Mouse (Mus musculus) forebrain, postnatal 0 days (tissue): ENCODE measurements at regions not wholly inside any gene's neighbourhood (a gene's known extent, or its start where the extent isn't known, plus 50 kb on each side); places are given as distances from the start of the nearest gene placed in this dataset.

Source experiments
- ATAC-seq: fragments of 200-750 bp; cut with Nextera tagmentation; 2 replicates; pipeline ENCODE4 v1.8.0; 2017; ENCODE audit warnings: mild to moderate bottlenecking, moderate library complexity
- DNase-seq: peaks from one replicate; pipeline ENCODE4 v3.0.0-alpha.2; 2015
- H3K27ac ChIP-seq: fragments of 300-500 bp; sonication (generic); 2 replicates; pipeline ENCODE4 v1.5.1; 2014; ENCODE audit warnings: low read depth, mild to moderate bottlenecking, antibody characterized with exemption, low read length, moderate library complexity, mixed read lengths
- H3K27me3 ChIP-seq: fragments of 300-500 bp; sonication (generic); 2 replicates; pipeline ENCODE4 v1.6.1; 2014; ENCODE audit warnings: mild to moderate bottlenecking, low read length, mixed read lengths; ENCODE audit not compliant: insufficient read depth
- H3K36me3 ChIP-seq: fragments of 300-500 bp; sonication (generic); 2 replicates; pipeline ENCODE4 v1.6.1; 2014; ENCODE audit warnings: mild to moderate bottlenecking, moderate library complexity; ENCODE audit not compliant: insufficient read depth
- H3K4me1 ChIP-seq: fragments of 300-500 bp; sonication (generic); 2 replicates; pipeline ENCODE4 v1.6.1; 2014; ENCODE audit warnings: antibody characterized with exemption; ENCODE audit not compliant: insufficient read depth
- H3K4me2 ChIP-seq: fragments of 300-500 bp; sonication (generic); 2 replicates; pipeline ENCODE4 v1.6.1; 2014; ENCODE audit warnings: low read depth, mild to moderate bottlenecking, moderate library complexity
- H3K4me3 ChIP-seq: fragments of 300-500 bp; sonication (generic); 2 replicates; pipeline ENCODE4 v1.5.1; 2014; ENCODE audit warnings: low read depth, low read length, mixed read lengths
- H3K9ac ChIP-seq: fragments of 300-500 bp; sonication (generic); 2 replicates; pipeline ENCODE4 v1.6.1; 2014; ENCODE audit warnings: mild to moderate bottlenecking
- H3K9me3 ChIP-seq: fragments of 300-500 bp; sonication (generic); 2 replicates; pipeline ENCODE4 v1.6.1; 2016; ENCODE audit warnings: low read length
- CTCF ChIP-seq: sonication (generic); IDR thresholded peaks from 2 replicates; pipeline ENCODE4 v1.5.1; 2016; ENCODE audit warnings: antibody characterized with exemption, control low read depth, low read depth
- WGBS: fragments of 180-500 bp; shearing (Covaris S2); extraction: QIAGEN DNeasy Blood & Tissue Kit; methylation state at CpG from one replicate; pipeline ENCODE4 v1.1.7; 2014; 5-methylcytosine and 5-hydroxymethylcytosine counted together

DNA sequence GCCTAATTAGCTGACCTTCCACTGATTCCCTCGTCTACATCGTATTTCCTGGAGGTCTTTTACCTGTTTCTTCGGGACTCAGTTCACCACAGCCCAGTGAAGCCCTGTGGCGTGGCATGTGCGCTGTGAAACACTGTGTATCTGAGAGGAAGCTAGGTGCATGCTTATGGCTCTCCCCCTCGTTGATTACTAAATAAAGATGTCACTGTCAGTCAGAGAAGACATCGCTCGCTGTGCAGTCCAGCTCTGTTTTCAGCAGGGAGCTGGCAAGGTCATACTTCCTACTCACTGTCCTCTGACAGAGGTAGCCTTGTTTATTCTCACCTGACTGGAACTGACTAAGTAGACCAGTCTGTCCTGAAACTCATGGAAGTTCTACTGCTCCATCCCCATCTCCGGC lies 68.7 kb upstream of the Adrb1 start:
- Histone ChIP-seq H3K27me3 (no peaks in the 10 kb centered on the region), H3K4me2 (no peak overlapping the region), H3K9me3 (no peaks in the 10 kb centered on the region), H3K27ac (no peak overlapping the region), H3K4me1 (no peaks in the 10 kb centered on the region; the same call in 1 of the 2 replicates), H3K9ac (no peak overlapping the region), H3K36me3 (no peaks in the 10 kb centered on the region), H3K4me3 (no peak overlapping the region)
- ATAC-seq (no peak), DNase-seq (no peak)
- 52% methylated on average over 9 of the region's 9 CpGs for WGBS
- no peak for TF ChIP-seq CTCF

DNA sequence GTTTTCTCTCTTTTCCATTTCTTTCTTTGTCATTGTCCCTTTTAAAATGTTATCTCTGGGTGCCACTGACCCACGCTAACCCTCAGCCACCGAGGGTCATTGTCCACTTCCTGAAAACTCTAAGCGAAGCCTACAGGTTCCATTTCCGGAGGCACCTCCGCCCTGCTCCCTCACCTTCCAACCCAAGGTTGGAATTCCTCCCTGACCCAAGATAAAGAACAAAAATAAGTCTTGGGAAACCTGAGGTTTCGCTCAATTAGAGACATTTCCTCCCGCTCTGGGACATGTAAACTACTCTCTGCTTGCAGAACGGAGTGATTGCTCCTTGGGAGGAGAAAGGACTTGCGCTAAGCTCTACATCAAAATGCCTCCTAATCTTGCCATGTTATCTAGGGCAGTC lies 66.7 kb upstream of the Adrb1 start:
- WGBS: 91% methylated on average over 9 of the region's 9 CpGs

DNA sequence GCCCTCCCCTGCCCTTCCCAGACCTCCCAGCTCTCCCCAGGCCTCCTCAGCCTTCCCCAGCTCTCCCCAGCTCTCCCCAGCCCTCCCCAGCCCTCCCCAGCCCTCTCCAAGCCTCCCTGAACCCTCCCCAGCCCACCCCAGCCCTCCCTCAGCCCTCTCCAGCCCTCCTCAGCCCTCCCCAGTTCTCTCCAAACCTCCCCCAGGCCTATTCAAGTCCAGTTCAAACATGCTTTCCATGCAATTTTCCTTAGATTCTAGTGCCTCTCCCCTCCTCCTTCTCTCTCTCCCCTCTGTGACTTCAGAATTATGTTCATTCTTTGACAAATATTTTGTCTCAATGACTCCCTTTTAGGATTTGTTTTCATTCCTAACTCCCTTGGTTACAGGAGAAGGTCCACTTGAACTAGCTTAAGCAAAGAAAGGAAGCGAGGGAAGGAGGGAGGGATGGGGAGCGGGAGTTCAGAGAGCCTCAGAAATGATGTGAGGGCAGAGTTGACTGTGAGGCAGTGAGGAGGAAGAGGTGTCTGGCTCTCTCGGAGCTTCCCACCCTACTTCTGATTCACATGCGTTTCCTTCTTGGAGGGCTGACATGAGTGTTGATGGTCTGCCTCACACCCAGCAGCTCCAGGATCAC lies 61.3 kb upstream of the Adrb1 start:
- Histone ChIP-seq H3K4me1 (no peaks in the 10 kb centered on the region), H3K4me3 (no peak overlapping the region), H3K4me2 (no peak overlapping the region), H3K27ac (no peak overlapping the region), H3K9me3 (no peaks in the 10 kb centered on the region), H3K9ac (no peak overlapping the region), H3K27me3 (no peaks in the 10 kb centered on the region), H3K36me3 (no peaks in the 10 kb centered on the region)
- 72% methylated on average over 4 of the region's 4 CpGs for WGBS
- no peak for DNase-seq
- ATAC-seq: no peak
- TF ChIP-seq CTCF: no peak

More for the DNA sequence above, 66.7 kb upstream of the Adrb1 start:
- Histone ChIP-seq H3K4me1 (no peaks in the 10 kb centered on the region; the same call in 1 of the 2 replicates), H3K36me3 (no peaks in the 10 kb centered on the region), H3K27ac (no peak overlapping the region), H3K4me2 (no peak overlapping the region), H3K27me3 (no peaks in the 10 kb centered on the region), H3K9ac (no peak overlapping the region), H3K9me3 (no peaks in the 10 kb centered on the region), H3K4me3 (no peak overlapping the region)
- no peak for TF ChIP-seq CTCF
- DNase-seq (no peak), ATAC-seq (no peak)

DNA sequence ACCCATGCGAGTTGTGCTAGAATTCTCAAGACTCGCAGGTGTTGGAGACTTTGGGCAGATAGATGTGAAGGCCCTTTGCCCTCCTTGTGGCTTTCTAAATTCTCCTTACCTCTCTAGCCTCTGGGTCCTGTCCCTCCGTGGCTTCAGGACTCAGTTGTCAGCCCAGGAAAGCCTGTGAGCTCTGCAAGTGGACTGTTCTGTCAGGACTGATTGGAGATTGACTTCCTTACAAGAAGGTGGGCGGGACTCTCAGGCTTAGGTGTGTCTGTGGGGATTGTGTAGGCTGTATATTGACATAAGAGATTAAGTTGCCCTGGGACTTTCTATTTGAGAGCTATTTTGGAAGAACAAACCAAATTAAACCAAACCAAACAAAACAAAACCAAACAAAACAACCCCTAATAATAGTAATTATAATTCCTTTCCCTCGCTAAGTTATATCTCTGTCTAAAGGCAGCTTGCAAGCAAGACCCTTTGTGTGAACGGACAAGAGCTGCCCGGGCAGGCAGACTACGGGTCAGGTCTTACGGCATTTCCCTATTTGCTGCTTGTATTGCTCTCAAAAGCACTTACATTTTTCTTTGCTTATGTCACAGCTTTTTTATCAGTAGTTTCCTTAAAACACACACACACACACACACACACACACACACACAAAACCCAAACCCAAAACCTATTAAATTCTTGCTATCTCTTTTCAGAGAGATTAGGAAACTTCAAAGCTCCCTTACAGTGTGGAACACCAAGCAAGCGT lies 58.3 kb upstream of the Adrb1 start:
- no peak overlapping the region for H3K4me2 ChIP-seq
- no peaks in the 10 kb centered on the region for H3K4me1 ChIP-seq
- no peak for ATAC-seq
- H3K9me3 ChIP-seq: no peaks in the 10 kb centered on the region
- no peak for DNase-seq
- TF ChIP-seq CTCF: no peak
- H3K4me3 ChIP-seq: no peak overlapping the region
- WGBS: 65% methylated on average over 10 of the region's 10 CpGs
- H3K9ac ChIP-seq: no peak overlapping the region
- no peaks in the 10 kb centered on the region for H3K36me3 ChIP-seq
- 0 out of 2 replicates have a peak overlapping the region, but pooled peaks have one; percentile 15 for H3K27ac ChIP-seq
- H3K27me3 ChIP-seq: no peaks in the 10 kb centered on the region

DNA sequence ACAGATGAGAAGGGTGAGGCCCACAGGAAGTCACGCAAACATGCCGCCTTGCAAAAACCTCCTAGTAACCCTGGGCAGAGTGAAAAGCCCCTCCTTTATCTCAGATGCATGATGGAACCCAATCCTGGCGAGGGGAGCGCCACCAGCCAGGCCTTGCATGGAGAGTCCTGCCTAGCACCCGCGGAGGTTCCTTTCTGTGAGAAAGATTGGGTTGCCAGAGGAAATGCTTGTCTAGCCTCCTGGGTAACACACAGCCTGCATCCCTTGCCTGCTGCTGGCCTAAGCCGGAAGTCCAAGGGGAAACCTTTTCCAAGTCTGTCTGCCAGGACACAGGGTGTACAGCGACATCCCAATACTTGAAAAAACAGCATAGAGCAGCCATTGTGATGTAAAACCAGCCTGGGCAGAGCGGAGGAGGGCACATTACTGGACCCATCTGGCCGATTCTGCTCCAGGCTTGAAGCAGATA lies 57.7 kb upstream of the Adrb1 start:
- peak; percentile 88 for ATAC-seq
- Histone ChIP-seq H3K9me3 (no peaks in the 10 kb centered on the region), H3K4me2 (no peak overlapping the region), H3K4me1 (no peaks in the 10 kb centered on the region), H3K4me3 (no peak overlapping the region), H3K27ac (0 out of 2 replicates have a peak overlapping the region, but pooled peaks have one; percentile 15), H3K9ac (no peak overlapping the region), H3K36me3 (no peaks in the 10 kb centered on the region), H3K27me3 (no peaks in the 10 kb centered on the region)
- WGBS: 54% methylated on average over 10 of the region's 10 CpGs
- no peak for TF ChIP-seq CTCF
- DNase-seq: peak; percentile 47

DNA sequence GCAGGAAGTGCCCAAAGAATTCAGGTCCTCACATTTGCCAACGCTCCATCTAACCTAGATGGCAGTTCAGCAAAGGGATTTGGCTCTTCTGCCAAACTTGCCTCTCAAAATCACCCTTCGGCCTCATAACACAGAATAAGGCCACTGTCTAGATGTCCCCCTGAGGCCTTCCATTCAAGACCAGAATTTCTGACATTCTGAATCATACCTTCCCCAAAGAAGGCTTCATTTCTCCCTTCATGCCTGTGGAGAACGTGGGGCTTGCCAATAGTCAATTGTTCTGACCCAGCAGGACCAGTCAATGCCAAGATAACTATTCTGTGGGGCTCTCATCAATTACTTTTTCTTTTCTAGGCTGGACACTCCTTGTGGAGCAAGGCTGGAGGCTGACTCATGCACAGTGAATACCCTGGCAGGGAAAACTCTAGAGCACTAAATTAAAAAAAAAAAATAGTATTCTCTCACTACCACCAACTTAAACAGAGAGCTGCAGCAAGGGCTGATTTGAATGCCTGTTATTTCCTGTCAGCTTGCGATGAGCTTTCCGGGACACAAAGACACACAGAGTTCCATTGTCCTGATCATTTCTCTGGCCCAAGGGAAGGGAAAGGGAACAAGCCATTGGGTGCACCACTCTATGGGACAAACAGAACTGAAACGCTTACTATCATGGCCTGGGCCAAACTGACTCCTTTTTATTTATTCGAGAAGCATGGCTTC lies 56.9 kb upstream of the Adrb1 start:
- no peaks in the 10 kb centered on the region for H3K9me3 ChIP-seq
- no peaks in the 10 kb centered on the region for H3K27me3 ChIP-seq
- no peak overlapping the region for H3K4me2 ChIP-seq
- ATAC-seq (no peak), DNase-seq (no peak)
- H3K27ac ChIP-seq: no peak overlapping the region
- no peak overlapping the region for H3K4me3 ChIP-seq
- 69% methylated on average over 7 of the region's 7 CpGs for WGBS
- H3K4me1 ChIP-seq: no peaks in the 10 kb centered on the region
- TF ChIP-seq CTCF: no peak
- no peak overlapping the region for H3K9ac ChIP-seq
- H3K36me3 ChIP-seq: no peaks in the 10 kb centered on the region

DNA sequence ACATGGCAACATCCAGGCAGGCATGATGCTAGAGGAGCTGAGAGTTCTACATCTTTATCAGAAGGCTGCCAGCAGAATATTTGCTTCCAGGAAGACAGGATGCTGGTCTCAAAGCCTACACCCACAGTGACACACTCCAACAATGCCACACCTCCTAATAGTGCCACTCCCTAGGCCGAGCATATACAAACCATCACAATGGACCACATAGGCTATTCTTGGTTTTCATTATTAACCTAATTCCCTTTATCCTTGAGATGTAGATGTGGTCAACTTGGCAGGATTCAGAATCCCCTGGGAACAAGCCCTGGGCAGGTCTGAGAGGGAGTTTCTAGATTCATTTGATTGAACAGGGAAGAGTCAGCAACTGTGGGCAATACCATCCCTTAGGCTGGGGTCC lies 56.0 kb upstream of the Adrb1 start:
- no peaks in the 10 kb centered on the region for H3K36me3 ChIP-seq
- no peak for DNase-seq
- H3K4me1 ChIP-seq: no peaks in the 10 kb centered on the region
- no peak overlapping the region for H3K4me3 ChIP-seq
- no peaks in the 10 kb centered on the region for H3K27me3 ChIP-seq
- H3K9ac ChIP-seq: no peak overlapping the region
- ATAC-seq: no peak
- H3K27ac ChIP-seq: no peak overlapping the region
- WGBS: 74% methylated on average over 1 of the region's 1 CpGs
- H3K9me3 ChIP-seq: no peaks in the 10 kb centered on the region
- no peak overlapping the region for H3K4me2 ChIP-seq
- TF ChIP-seq CTCF: no peak
